In the genomic region with DNA sequence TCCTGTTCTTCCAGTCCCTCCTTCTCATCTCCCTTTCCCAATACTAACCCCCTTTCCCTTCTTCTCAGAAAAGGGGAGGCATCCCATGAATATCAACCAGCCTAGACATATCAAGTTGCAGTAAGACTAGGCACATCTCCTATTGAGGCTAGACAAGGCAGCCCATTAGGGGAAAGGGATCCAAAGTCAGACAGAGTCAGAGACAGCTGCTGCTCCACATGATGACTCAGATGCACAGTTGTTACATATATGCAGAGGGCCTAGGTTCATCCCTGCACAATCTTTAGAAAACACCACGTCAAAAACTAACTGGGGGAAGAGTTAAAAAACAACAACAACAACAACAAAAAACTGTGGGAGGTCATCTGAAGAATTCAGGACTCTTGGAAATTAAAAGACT, we compare ENCODE assay signal across 27 mouse cellular contexts.
"Had no signal": no experiment of that assay in that cellular context is flagged by ENCODE, and none has a peak within 500 bp of the region (broad histone marks: within the 10 kb centered on the region; RNA-seq: fewer than 3 reads in every experiment).

No protein-coding gene starts in this region.

- H3K27ac ChIP-seq: embryonic facial prominence, embryonic 10.5 days; embryonic facial prominence, embryonic 12.5 days; embryonic facial prominence, embryonic 13.5 days; embryonic facial prominence, embryonic 15.5 days; forebrain, embryonic 10.5 days; forebrain, embryonic 12.5 days; forebrain, embryonic 13.5 days; forebrain, embryonic 15.5 days; gastrocnemius, adult 2 months; heart, adult 2 months had no signal

- H3K4me3 ChIP-seq: embryonic facial prominence, embryonic 10.5 days; embryonic facial prominence, embryonic 12.5 days; embryonic facial prominence, embryonic 13.5 days; embryonic facial prominence, embryonic 15.5 days; erythroblast, embryonic 14.5 days; forebrain, embryonic 10.5 days; forebrain, embryonic 12.5 days; forebrain, embryonic 13.5 days; forebrain, embryonic 15.5 days; gastrocnemius, adult 2 months; heart, adult 2 months had no signal

- H3K36me3 ChIP-seq: embryonic facial prominence, embryonic 10.5 days; embryonic facial prominence, embryonic 12.5 days; embryonic facial prominence, embryonic 13.5 days; embryonic facial prominence, embryonic 15.5 days; forebrain, embryonic 10.5 days; forebrain, embryonic 12.5 days; forebrain, embryonic 15.5 days had no signal

- H3K4me2 ChIP-seq: embryonic facial prominence, embryonic 12.5 days; embryonic facial prominence, embryonic 13.5 days; embryonic facial prominence, embryonic 15.5 days; forebrain, embryonic 12.5 days; forebrain, embryonic 13.5 days; forebrain, embryonic 15.5 days had no signal

- H3K4me1 ChIP-seq: embryonic facial prominence, embryonic 10.5 days; embryonic facial prominence, embryonic 12.5 days; embryonic facial prominence, embryonic 13.5 days; embryonic facial prominence, embryonic 15.5 days; forebrain, embryonic 10.5 days; forebrain, embryonic 13.5 days; forebrain, embryonic 15.5 days had no signal

- H3K27me3 ChIP-seq: embryonic facial prominence, embryonic 12.5 days; embryonic facial prominence, embryonic 13.5 days; embryonic facial prominence, embryonic 15.5 days; forebrain, embryonic 12.5 days; forebrain, embryonic 13.5 days; forebrain, embryonic 15.5 days had no signal

- DNase-seq: cerebellum, adult 9-10 months; cerebellum, adult 9-11 months; cerebellum, postnatal 10 days; cerebellum, postnatal 14 days; cerebellum, postnatal 25 days; cerebellum, postnatal 36 days; embryo, embryonic 11 days; forebrain, postnatal 0 days; gastrocnemius, adult 2 months; gastrocnemius, postnatal 10 days; gastrocnemius, postnatal 14 days; gastrocnemius, postnatal 25 days; gastrocnemius, postnatal 36 days; heart, adult 11 months; heart, adult 18-20 months; heart, adult 2 months had no signal

- H3K9ac ChIP-seq: embryonic facial prominence, embryonic 12.5 days; embryonic facial prominence, embryonic 13.5 days; embryonic facial prominence, embryonic 15.5 days; forebrain, embryonic 12.5 days; forebrain, embryonic 13.5 days; forebrain, embryonic 15.5 days; forebrain, postnatal 0 days had no signal

- H3K9me3 ChIP-seq: embryonic facial prominence, embryonic 10.5 days; embryonic facial prominence, embryonic 12.5 days; embryonic facial prominence, embryonic 13.5 days; embryonic facial prominence, embryonic 15.5 days; forebrain, embryonic 10.5 days; forebrain, embryonic 12.5 days; forebrain, embryonic 13.5 days; forebrain, embryonic 15.5 days had no signal

- ATAC-seq: forebrain, embryonic 13.5 days; forebrain, embryonic 14.5 days; forebrain, embryonic 15.5 days; forebrain, embryonic 16.5 days; forebrain, postnatal 0 days had no signal
